Mouse (Mus musculus): ENCODE results near the gene Mettl7a3. TPM values are rescaled to one million over a fixed set of nuclear protein-coding genes. Genes with fewer than 3 reads are reported as not detected.
"Not testable (repeated sequence)": the region's sequence is repeated elsewhere in the genome, so short reads cannot be mapped to it uniquely, and the experiment has no call there.

Gene Mettl7a3
- polyA plus RNA-seq (2016; fragmentation: Nextera tagmentation; extraction: Ambion mirVana) = not detected in 2 replicates

GRCm38 (mm10) chr15:100334629-100335028 lies at the start of gene Mettl7a3:
Gene Mettl7a3, plus strand, starts transcription at chr15:100334929.
- Histone ChIP-seq H3K36me3 (replicated peaks) (no peaks in the 10 kb centered on the region), H3K4me1 (no peaks in the 10 kb centered on the region), H3K27ac (no peak within 1 kb of the TSS), H3K27me3 (ENCODE audit: poor library complexity, severe bottlenecking) (no peaks in the 10 kb centered on the region), H3K9me3 (no peaks in the 10 kb centered on the region), H3K4me3 (no peak within 1 kb of the TSS)
- DNase-seq (ENCODE audit: extremely low spot score, low spot score) = no peak
- WGBS = 92% methylated on average over 10 of the region's 10 CpGs

GRCm38 (mm10) chr15:100288980-100289379 lies 45.7 kb upstream of the Mettl7a3 start:
- Histone ChIP-seq H3K36me3 (replicated peaks) (no peaks in the 10 kb centered on the region), H3K4me1 (no peaks in the 10 kb centered on the region), H3K9me3 (no peaks in the 10 kb centered on the region; the same call in 1 of the 2 replicates), H3K27me3 (ENCODE audit: poor library complexity, severe bottlenecking) (no peaks in the 10 kb centered on the region), H3K27ac (no peak overlapping the region), H3K4me3 (no peak overlapping the region)
- 90% methylated on average over 6 of the region's 6 CpGs for WGBS
- DNase-seq (ENCODE audit: extremely low spot score, low spot score) = no peak

DNA sequence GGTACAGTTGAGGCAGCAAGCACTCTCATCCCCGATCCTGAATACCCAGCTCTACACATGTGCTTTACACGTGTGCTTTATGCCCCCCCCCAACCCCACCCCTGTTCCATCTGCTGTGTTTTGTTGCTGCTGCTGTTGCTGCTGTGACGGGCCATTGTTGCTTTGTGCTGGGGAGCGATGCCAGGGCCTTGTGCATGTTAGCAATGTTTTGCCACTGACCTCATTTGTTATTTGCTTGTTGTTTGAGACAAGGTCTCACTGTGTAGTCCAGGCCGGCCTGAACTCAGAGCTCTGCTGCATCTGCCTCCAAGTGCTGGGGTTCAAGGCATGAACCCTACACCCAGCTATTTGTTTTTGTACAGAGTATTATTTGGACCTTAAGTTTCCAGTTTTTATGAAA lies 43.9 kb upstream of the Mettl7a3 start:
- H3K4me3 ChIP-seq = no peak overlapping the region
- H3K27me3 ChIP-seq (ENCODE audit: poor library complexity, severe bottlenecking) = no peaks in the 10 kb centered on the region
- no peak for DNase-seq (ENCODE audit: extremely low spot score, low spot score)
- no peaks in the 10 kb centered on the region for H3K36me3 ChIP-seq (replicated peaks)
- 87% methylated on average over 5 of the region's 5 CpGs for WGBS
- H3K9me3 ChIP-seq = no peaks in the 10 kb centered on the region; the same call in 1 of the 2 replicates
- H3K4me1 ChIP-seq = peaks cover 4% of the 10 kb centered on the region
- 0 out of 2 replicates have a peak overlapping the region, but pooled peaks have one; percentile 15 for H3K27ac ChIP-seq

GRCm38 (mm10) chr15:100292326-100292725 lies 42.4 kb upstream of the Mettl7a3 start:
- Histone ChIP-seq H3K4me1 (peaks cover 4% of the 10 kb centered on the region), H3K27ac (no peak overlapping the region), H3K4me3 (no peak overlapping the region), H3K9me3 (no peaks in the 10 kb centered on the region; the same call in 1 of the 2 replicates), H3K27me3 (ENCODE audit: poor library complexity, severe bottlenecking) (no peaks in the 10 kb centered on the region), H3K36me3 (replicated peaks) (no peaks in the 10 kb centered on the region)
- no peak for DNase-seq (ENCODE audit: extremely low spot score, low spot score)
- 84% methylated on average over 7 of the region's 7 CpGs for WGBS

- H3K9me3 ChIP-seq = no peaks in the 10 kb centered on the region
- H3K4me3 ChIP-seq = no peak overlapping the region
- H3K27me3 ChIP-seq (ENCODE audit: poor library complexity, severe bottlenecking) = no peaks in the 10 kb centered on the region
- WGBS = 91% methylated on average over 5 of the region's 5 CpGs
- DNase-seq (ENCODE audit: extremely low spot score, low spot score) = no peak
- peaks cover 9% of the 10 kb centered on the region for H3K4me1 ChIP-seq
- no peak overlapping the region for H3K27ac ChIP-seq
- H3K36me3 ChIP-seq (replicated peaks) = no peaks in the 10 kb centered on the region
Measured at GRCm38 (mm10) chr15:100297856-100298255, 36.9 kb upstream of the Mettl7a3 start.

DNA sequence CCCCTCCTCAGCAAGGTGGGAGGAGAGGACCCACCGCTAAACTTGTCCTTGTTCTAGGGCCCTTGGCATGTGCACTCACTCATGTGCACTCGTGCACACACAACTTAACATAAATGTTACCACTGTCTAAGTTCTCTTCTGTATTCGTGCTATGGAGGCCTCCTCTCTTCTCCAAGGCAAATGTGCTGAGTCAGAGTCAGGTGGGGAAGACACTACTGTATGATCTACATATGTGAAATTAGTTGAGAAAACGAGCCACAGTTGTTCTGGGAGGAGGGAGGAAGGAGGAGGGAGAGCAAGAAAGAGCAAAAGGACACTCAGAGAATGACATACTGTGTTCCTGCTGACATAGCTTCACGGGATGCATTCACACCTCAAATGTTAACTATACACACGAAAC lies 34.2 kb upstream of the Mettl7a3 start:
- Histone ChIP-seq H3K27me3 (ENCODE audit: poor library complexity, severe bottlenecking) (no peaks in the 10 kb centered on the region), H3K27ac (no peak overlapping the region), H3K36me3 (replicated peaks) (no peaks in the 10 kb centered on the region), H3K9me3 (no peaks in the 10 kb centered on the region), H3K4me3 (no peak overlapping the region), H3K4me1 (peaks cover 28% of the 10 kb centered on the region)
- 89% methylated on average over 6 of the region's 6 CpGs for WGBS
- DNase-seq (ENCODE audit: extremely low spot score, low spot score) = no peak

- Histone ChIP-seq H3K27ac (no peak overlapping the region), H3K27me3 (ENCODE audit: poor library complexity, severe bottlenecking) (no peaks in the 10 kb centered on the region), H3K4me1 (peaks cover 33% of the 10 kb centered on the region), H3K9me3 (no peaks in the 10 kb centered on the region), H3K4me3 (no peak overlapping the region), H3K36me3 (replicated peaks) (no peaks in the 10 kb centered on the region)
- DNase-seq (ENCODE audit: extremely low spot score, low spot score) = no peak
- WGBS = 80% methylated on average over 15 of the region's 15 CpGs
Measured at GRCm38 (mm10) chr15:100301556-100301955, 33.2 kb upstream of the Mettl7a3 start.

DNA sequence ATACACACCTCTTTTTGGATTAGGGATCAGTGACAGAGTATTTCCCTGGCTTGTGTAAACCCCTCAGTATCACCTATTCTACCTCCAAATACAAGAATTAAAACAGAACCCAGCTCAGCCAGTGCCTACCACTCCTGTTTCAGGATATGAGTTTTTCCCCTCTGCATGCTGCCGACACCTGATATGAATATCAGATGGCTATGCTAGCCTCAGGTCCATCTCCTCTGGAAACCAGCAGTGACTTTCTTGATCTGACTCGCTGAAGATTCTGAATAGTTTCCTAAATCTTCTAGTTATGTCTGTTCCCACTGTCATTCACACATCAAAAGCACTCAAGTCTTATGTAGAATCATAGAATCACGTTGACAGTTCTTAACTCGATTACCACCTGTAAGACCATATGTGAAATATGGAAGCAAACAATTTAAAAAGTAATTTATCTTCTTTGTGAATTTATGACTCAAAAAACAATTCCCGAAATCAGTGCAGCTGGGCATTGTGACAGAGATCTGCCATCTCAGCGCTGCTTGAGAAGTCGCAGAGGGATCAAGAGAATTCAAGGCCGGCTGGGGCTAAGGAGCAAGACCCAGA lies 31.2 kb upstream of the Mettl7a3 start:
- Histone ChIP-seq H3K36me3 (replicated peaks) (no peaks in the 10 kb centered on the region), H3K27ac (peak overlapping the region; percentile 90), H3K27me3 (ENCODE audit: poor library complexity, severe bottlenecking) (no peaks in the 10 kb centered on the region), H3K4me3 (peak overlapping the region; percentile 60), H3K9me3 (no peaks in the 10 kb centered on the region), H3K4me1 (peaks cover 33% of the 10 kb centered on the region)
- no peak for DNase-seq (ENCODE audit: extremely low spot score, low spot score)
- WGBS = 60% methylated on average over 8 of the region's 8 CpGs

- Histone ChIP-seq H3K36me3 (replicated peaks) (no peaks in the 10 kb centered on the region), H3K27me3 (ENCODE audit: poor library complexity, severe bottlenecking) (no peaks in the 10 kb centered on the region), H3K4me3 (peak within 1 kb of the TSS; percentile 60), H3K9me3 (no peaks in the 10 kb centered on the region), H3K27ac (peak within 1 kb of the TSS; percentile 90), H3K4me1 (peaks cover 33% of the 10 kb centered on the region)
- WGBS = 5% methylated on average over 21 of the region's 30 CpGs
- DNase-seq (ENCODE audit: extremely low spot score, low spot score) = peak; percentile 76
Measured at GRCm38 (mm10) chr15:100304019-100304991, 30.4 kb upstream of the Mettl7a3 start, which contains the start of gene Mettl7a1. Gene Mettl7a1, plus strand, starts transcription at chr15:100304140.

GRCm38 (mm10) chr15:100306201-100306600 lies 28.5 kb upstream of the Mettl7a3 start:
- H3K9me3 ChIP-seq = no peaks in the 10 kb centered on the region
- peaks cover 33% of the 10 kb centered on the region for H3K4me1 ChIP-seq
- 88% methylated on average over 2 of the region's 2 CpGs for WGBS

GRCm38 (mm10) chr15:100307438-100308096 lies 27.2 kb upstream of the Mettl7a3 start:
- not testable (repeated sequence) for H3K27ac ChIP-seq

More at GRCm38 (mm10) chr15:100306201-100306600, 28.5 kb upstream of the Mettl7a3 start:
- no peak overlapping the region for H3K27ac ChIP-seq
- no peaks in the 10 kb centered on the region for H3K27me3 ChIP-seq (ENCODE audit: poor library complexity, severe bottlenecking)
- no peak overlapping the region for H3K4me3 ChIP-seq
- no peaks in the 10 kb centered on the region for H3K36me3 ChIP-seq (replicated peaks)
- DNase-seq (ENCODE audit: extremely low spot score, low spot score) = no peak

DNA sequence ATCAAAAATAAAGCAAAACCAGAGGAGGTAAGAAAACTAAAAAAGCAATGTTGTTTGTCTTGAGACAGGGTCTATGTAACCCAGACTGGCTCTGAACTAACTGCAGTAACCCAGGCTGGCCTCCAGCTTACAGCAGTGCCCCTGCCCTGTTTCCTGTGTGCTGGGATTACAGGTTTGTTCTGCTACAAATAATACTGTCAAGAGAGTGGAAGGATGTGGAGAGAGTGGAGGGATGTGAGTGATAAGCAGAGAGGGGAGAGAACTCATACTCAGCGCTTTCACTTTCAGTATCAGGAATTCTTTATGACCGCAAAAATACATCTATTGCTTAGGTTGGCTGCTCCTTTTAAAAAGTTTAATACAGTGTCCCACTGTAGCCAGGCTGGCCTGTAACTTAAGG lies 22.4 kb upstream of the Mettl7a3 start:
- no peaks in the 10 kb centered on the region for H3K4me1 ChIP-seq
- peaks cover 11% of the 10 kb centered on the region for H3K36me3 ChIP-seq (replicated peaks)
- no peaks in the 10 kb centered on the region for H3K27me3 ChIP-seq (ENCODE audit: poor library complexity, severe bottlenecking)
- peaks cover 4% of the 10 kb centered on the region; the same call in 1 of the 2 replicates for H3K9me3 ChIP-seq
- DNase-seq (ENCODE audit: extremely low spot score, low spot score) = no peak
- 94% methylated on average over 2 of the region's 2 CpGs for WGBS
- no peak overlapping the region for H3K27ac ChIP-seq
- no peak overlapping the region for H3K4me3 ChIP-seq

More at GRCm38 (mm10) chr15:100307438-100308096, 27.2 kb upstream of the Mettl7a3 start:
- H3K27me3 ChIP-seq (ENCODE audit: poor library complexity, severe bottlenecking); H3K36me3 ChIP-seq (replicated peaks); H3K9me3 ChIP-seq; H3K4me3 ChIP-seq: not testable (repeated sequence)
- 48% methylated on average over 11 of the region's 11 CpGs for WGBS
- DNase-seq (ENCODE audit: extremely low spot score, low spot score) = peak; percentile 24
- peaks cover 28% of the 10 kb centered on the region for H3K4me1 ChIP-seq

All from forebrain, embryonic 10.5 days (tissue).